In the genomic region with DNA sequence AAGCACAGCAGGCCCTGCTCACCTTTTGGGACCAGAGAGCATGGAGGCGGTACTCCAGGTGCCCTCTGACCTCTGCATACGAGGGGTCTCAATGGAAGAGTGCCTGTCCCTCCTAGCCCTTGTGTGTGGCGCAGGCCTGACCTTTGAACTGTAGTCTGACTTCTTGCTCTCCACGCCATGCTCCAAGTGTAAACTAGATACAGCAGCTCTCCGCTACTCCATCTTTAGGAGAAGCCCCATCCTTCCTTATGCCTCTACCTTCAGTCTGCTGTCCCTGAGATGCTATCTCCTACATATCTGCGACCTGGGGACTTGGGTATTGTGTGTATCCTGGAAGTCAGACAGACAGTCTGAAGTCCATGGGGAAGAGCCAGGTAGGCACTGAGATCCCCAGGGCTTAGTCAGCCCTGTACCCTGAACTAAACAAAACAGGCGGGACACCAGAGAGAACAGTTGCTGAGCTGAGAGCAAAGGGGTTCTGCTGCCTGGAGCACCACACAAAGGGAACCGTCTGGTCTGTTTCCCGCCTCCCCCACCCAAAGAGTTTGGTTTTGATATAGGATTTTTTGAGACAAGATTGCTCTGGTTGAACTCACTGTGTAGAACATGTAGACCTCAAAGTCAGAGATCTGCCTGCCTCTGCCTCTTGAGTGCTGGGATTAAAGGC, we compare ENCODE assay signal across 8 mouse cellular contexts. TPM values are rescaled to one million over a fixed set of nuclear protein-coding genes. Genes with fewer than 3 reads are reported as not detected.
DNase-seq lines count a peak whose midpoint lies in the region; ATAC-seq lines count a peak whose summit lies in the region.

No protein-coding gene starts in this region.

- no peaks in the 10 kb centered on the region for H3K27me3 ChIP-seq in hindbrain, embryonic 13.5 days
- H3K27me3 ChIP-seq in midbrain, embryonic 13.5 days: no peaks in the 10 kb centered on the region

- H3K9ac ChIP-seq in hindbrain, embryonic 13.5 days: peak overlapping the region; percentile 85; the same call in 1 of the 2 replicates
- H3K9ac ChIP-seq in midbrain, embryonic 13.5 days (replicated peaks): no peak overlapping the region

- H3K4me1 ChIP-seq in hindbrain, embryonic 13.5 days (replicated peaks): peaks cover 60% of the 10 kb centered on the region
- peaks cover 61% of the 10 kb centered on the region for H3K4me1 ChIP-seq in midbrain, embryonic 13.5 days (replicated peaks)

- DNase-seq in kidney, adult 9 months: peak; percentile 44
- no peak for DNase-seq in kidney, adult 8-10 months
- peak; percentile 29 to 37 for DNase-seq in cerebellum, postnatal 14 days
- no peak for DNase-seq in T-cell, adult 2 months (ENCODE audit: low spot score)
- no peak for DNase-seq in right cerebral cortex, postnatal 36 days (ENCODE audit: low spot score in 2 of 2)

- H3K9me3 ChIP-seq in hindbrain, embryonic 13.5 days: no peaks in the 10 kb centered on the region
- no peaks in the 10 kb centered on the region for H3K9me3 ChIP-seq in midbrain, embryonic 13.5 days

- no peak for ATAC-seq in hindbrain, embryonic 13.5 days (ENCODE audit: low FRiP score)
- no peak for ATAC-seq in midbrain, embryonic 13.5 days
- no peak for ATAC-seq in CD4-positive, CD25-positive, alpha-beta regulatory T cell, adult 4 months

- peaks cover 35% of the 10 kb centered on the region for H3K36me3 ChIP-seq in hindbrain, embryonic 13.5 days
- H3K36me3 ChIP-seq in midbrain, embryonic 13.5 days: peaks cover 39% of the 10 kb centered on the region

- peak overlapping the region; percentile 82 for H3K27ac ChIP-seq in hindbrain, embryonic 13.5 days
- H3K27ac ChIP-seq in midbrain, embryonic 13.5 days: peak overlapping the region; percentile 87

- peak overlapping the region; percentile 64 for H3K4me3 ChIP-seq in hindbrain, embryonic 13.5 days
- H3K4me3 ChIP-seq in midbrain, embryonic 13.5 days (replicated peaks): peak overlapping the region; percentile 64

- WGBS in hindbrain, embryonic 13.5 days: 68% methylated on average over 9 of the region's 9 CpGs
- WGBS in midbrain, embryonic 13.5 days: 71% methylated on average over 9 of the region's 9 CpGs

- peak overlapping the region; percentile 77 for H3K4me2 ChIP-seq in hindbrain, embryonic 13.5 days
- H3K4me2 ChIP-seq in midbrain, embryonic 13.5 days (replicated peaks): peak overlapping the region; percentile 93

RNA-seq across cellular contexts. Expression of gene Slc25a22, which starts 1.7 kb away (rescaled TPM):
- 71.3 and 76.3 TPM in 2 replicates for polyA plus RNA-seq in hindbrain, embryonic 13.5 days (2015; fragmentation: Nextera tagmentation; extraction: Ambion mirVana)
- 71.3 and 72.1 TPM in 2 replicates for polyA plus RNA-seq in midbrain, embryonic 13.5 days (2015; fragmentation: Nextera tagmentation; extraction: Ambion mirVana)
- polyA plus RNA-seq in CD4-positive, CD25-positive, alpha-beta regulatory T cell, adult 4 months (2017; shearing (Covaris generic)): 10 to 100 TPM; 41.4 to 60.0 TPM

RNA-seq across cellular contexts. Expression of gene Cend1, which starts 6.7 kb away (rescaled TPM):
- polyA plus RNA-seq in hindbrain, embryonic 13.5 days (2015; fragmentation: Nextera tagmentation; extraction: Ambion mirVana): 68.3 and 73.4 TPM in 2 replicates
- polyA plus RNA-seq in midbrain, embryonic 13.5 days (2015; fragmentation: Nextera tagmentation; extraction: Ambion mirVana): 43.6 and 44.0 TPM in 2 replicates
- not detected for polyA plus RNA-seq in CD4-positive, CD25-positive, alpha-beta regulatory T cell, adult 4 months (2017; shearing (Covaris generic))

RNA-seq across cellular contexts. Expression of gene Pidd1, which starts 7.8 kb away (rescaled TPM):
- 4.9 and 5.7 TPM in 2 replicates for polyA plus RNA-seq in hindbrain, embryonic 13.5 days (2015; fragmentation: Nextera tagmentation; extraction: Ambion mirVana)
- 6.3 and 7.1 TPM in 2 replicates for polyA plus RNA-seq in midbrain, embryonic 13.5 days (2015; fragmentation: Nextera tagmentation; extraction: Ambion mirVana)
- 10 to 100 TPM in 1 of 2 experiments, 1 to 10 TPM in 1; 7.1 to 22.1 TPM for polyA plus RNA-seq in CD4-positive, CD25-positive, alpha-beta regulatory T cell, adult 4 months (2017; shearing (Covaris generic))

RNA-seq across cellular contexts. Expression of gene Rplp2, which starts 11.2 kb away (rescaled TPM):
- polyA plus RNA-seq in hindbrain, embryonic 13.5 days (2015; fragmentation: Nextera tagmentation; extraction: Ambion mirVana): 771 and 809 TPM in 2 replicates
- 787 and 794 TPM in 2 replicates for polyA plus RNA-seq in midbrain, embryonic 13.5 days (2015; fragmentation: Nextera tagmentation; extraction: Ambion mirVana)
- polyA plus RNA-seq in CD4-positive, CD25-positive, alpha-beta regulatory T cell, adult 4 months (2017; shearing (Covaris generic)): 1,000 to 10,000 TPM; 2,718 to 3,399 TPM

RNA-seq across cellular contexts. Expression of gene Pnpla2, which starts 19.0 kb away (rescaled TPM):
- polyA plus RNA-seq in hindbrain, embryonic 13.5 days (2015; fragmentation: Nextera tagmentation; extraction: Ambion mirVana): 18.7 TPM in 2 replicates
- polyA plus RNA-seq in midbrain, embryonic 13.5 days (2015; fragmentation: Nextera tagmentation; extraction: Ambion mirVana): 16.2 and 19.2 TPM in 2 replicates
- polyA plus RNA-seq in CD4-positive, CD25-positive, alpha-beta regulatory T cell, adult 4 months (2017; shearing (Covaris generic)): 10 to 100 TPM; 66.1 to 92.2 TPM

Comparison
In these comparisons a context has a peak if more than half of its experiments do, and no peak if none do; other contexts are left out.
1. DNase-seq: peak in kidney, adult 9 months (single experiment) and cerebellum, postnatal 14 days (2 of 2); none in kidney, adult 8-10 months (0 of 2), T-cell, adult 2 months (single experiment) and right cerebral cortex, postnatal 36 days (0 of 2).
2. RNA of gene Cend1, which starts 6.7 kb away (polyA plus RNA-seq): 68.3 to 73.4 TPM in hindbrain, embryonic 13.5 days and 43.6 to 44.0 TPM in midbrain, embryonic 13.5 days; not detected in CD4-positive, CD25-positive, alpha-beta regulatory T cell, adult 4 months; every median in the first group is over 10 times any median in the second.